In the genomic region with DNA sequence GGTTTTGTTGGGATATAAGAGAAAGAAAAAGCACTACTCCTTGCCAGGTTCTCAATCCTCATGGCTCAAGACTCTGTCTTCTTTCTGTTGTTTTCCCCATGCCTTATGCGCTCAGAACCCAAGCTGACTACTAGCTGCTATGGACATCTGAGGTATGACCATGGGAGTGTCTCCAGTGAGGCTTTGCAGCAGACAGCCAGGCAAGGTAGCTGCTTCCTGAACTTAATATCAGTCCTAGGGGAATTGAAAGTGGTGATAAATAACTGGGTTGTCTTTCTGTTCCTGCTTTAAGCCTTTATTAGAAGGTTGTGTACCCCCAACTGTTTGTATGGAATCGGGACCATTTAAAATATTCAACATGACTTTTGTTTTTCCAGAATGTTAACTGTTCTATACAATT, we compare ENCODE assay signal across 30 mouse cellular contexts.
"Had no signal": no experiment of that assay in that cellular context is flagged by ENCODE, and none has a peak within 500 bp of the region (broad histone marks: within the 10 kb centered on the region; RNA-seq: fewer than 3 reads in every experiment).

No protein-coding gene starts in this region.

- H3K4me3 ChIP-seq: embryonic facial prominence, embryonic 10.5 days; embryonic facial prominence, embryonic 12.5 days; embryonic facial prominence, embryonic 13.5 days; embryonic facial prominence, embryonic 15.5 days; erythroblast, embryonic 14.5 days; forebrain, embryonic 10.5 days; forebrain, embryonic 12.5 days; forebrain, embryonic 13.5 days; forebrain, embryonic 15.5 days; gastrocnemius, adult 2 months; heart, adult 2 months had no signal

- H3K27me3 ChIP-seq: embryonic facial prominence, embryonic 15.5 days; forebrain, embryonic 12.5 days; forebrain, embryonic 15.5 days had no signal

- H3K4me2 ChIP-seq: embryonic facial prominence, embryonic 12.5 days; embryonic facial prominence, embryonic 13.5 days; embryonic facial prominence, embryonic 15.5 days; forebrain, embryonic 12.5 days; forebrain, embryonic 13.5 days; forebrain, embryonic 15.5 days had no signal

- ATAC-seq: forebrain, embryonic 13.5 days; forebrain, embryonic 14.5 days; forebrain, embryonic 15.5 days; forebrain, embryonic 16.5 days; forebrain, postnatal 0 days had no signal

- H3K9ac ChIP-seq: embryonic facial prominence, embryonic 12.5 days; embryonic facial prominence, embryonic 13.5 days; embryonic facial prominence, embryonic 15.5 days; forebrain, embryonic 12.5 days; forebrain, embryonic 13.5 days; forebrain, embryonic 15.5 days; forebrain, postnatal 0 days had no signal

- DNase-seq: cerebellum, adult 18-20 months; cerebellum, adult 2 months; cerebellum, adult 8-10 months; cerebellum, adult 9-10 months; cerebellum, adult 9-11 months; cerebellum, postnatal 10 days; cerebellum, postnatal 14 days; cerebellum, postnatal 25 days; cerebellum, postnatal 36 days; embryo, embryonic 11 days; forebrain, postnatal 0 days; gastrocnemius, adult 2 months; gastrocnemius, postnatal 10 days; gastrocnemius, postnatal 14 days; gastrocnemius, postnatal 25 days; gastrocnemius, postnatal 36 days; heart, adult 11 months; heart, adult 18-20 months; heart, adult 2 months had no signal

- H3K9me3 ChIP-seq: embryonic facial prominence, embryonic 10.5 days; embryonic facial prominence, embryonic 12.5 days; embryonic facial prominence, embryonic 13.5 days; embryonic facial prominence, embryonic 15.5 days; forebrain, embryonic 10.5 days; forebrain, embryonic 12.5 days; forebrain, embryonic 13.5 days; forebrain, embryonic 15.5 days had no signal

- H3K4me1 ChIP-seq: embryonic facial prominence, embryonic 12.5 days; embryonic facial prominence, embryonic 13.5 days; embryonic facial prominence, embryonic 15.5 days; forebrain, embryonic 12.5 days; forebrain, embryonic 13.5 days; forebrain, embryonic 15.5 days had no signal

- H3K27ac ChIP-seq: embryonic facial prominence, embryonic 10.5 days; embryonic facial prominence, embryonic 12.5 days; embryonic facial prominence, embryonic 13.5 days; embryonic facial prominence, embryonic 15.5 days; forebrain, embryonic 10.5 days; forebrain, embryonic 12.5 days; forebrain, embryonic 13.5 days; forebrain, embryonic 15.5 days; gastrocnemius, adult 2 months; heart, adult 2 months had no signal

- H3K36me3 ChIP-seq: embryonic facial prominence, embryonic 10.5 days; embryonic facial prominence, embryonic 12.5 days; embryonic facial prominence, embryonic 13.5 days; embryonic facial prominence, embryonic 15.5 days; forebrain, embryonic 10.5 days; forebrain, embryonic 12.5 days; forebrain, embryonic 15.5 days had no signal
